Mouse (Mus musculus) layer of hippocampus, adult 8-10 months (tissue): ENCODE results near the gene Car5a. TPM values are rescaled to one million over a fixed set of nuclear protein-coding genes. Genes with fewer than 3 reads are reported as not detected.

Source experiments
- DNase-seq, 2 experiments: peaks; one replicate each; pipeline ENCODE4 v3.0.0; 2022; ENCODE audit warnings: low spot score in 2 of 2
- total RNA-seq, 4 experiments: library from RNA; stranded (reverse); gene quantifications; 2 replicates each; pipeline ENCODE4 v1.2.4; 2022

The Car5a gene
- total RNA-seq: under 1 TPM in 1 of 4 experiments, not detected in 3; 0.41 TPM

GRCm38 (mm10) chr8:121944831-121945230 lies at the start of gene Car5a:
TSS of gene Car5a (minus strand) at chr8:121944904.
- DNase-seq: no peak

DNA sequence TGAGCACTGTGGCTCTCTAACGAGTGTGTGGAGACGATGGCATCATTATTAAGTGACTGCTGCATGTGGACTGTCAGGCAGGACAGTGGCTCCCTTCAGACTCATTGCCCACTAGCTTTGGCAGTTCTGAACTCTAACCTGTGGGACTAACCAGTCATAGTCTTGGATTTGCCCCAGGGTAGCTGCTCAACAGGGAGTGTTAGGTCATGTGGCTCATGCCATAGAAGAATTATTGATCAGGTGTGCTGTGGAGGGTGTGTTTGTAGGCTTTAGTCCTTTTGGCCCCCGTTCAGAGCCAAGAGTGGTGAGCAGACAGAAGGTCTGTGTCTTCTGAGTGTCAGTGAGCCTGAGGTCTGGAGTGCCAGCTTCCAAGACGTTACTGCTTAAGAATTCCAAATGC lies 48.2 kb upstream of the Car5a start:
- no peak for DNase-seq

DNA sequence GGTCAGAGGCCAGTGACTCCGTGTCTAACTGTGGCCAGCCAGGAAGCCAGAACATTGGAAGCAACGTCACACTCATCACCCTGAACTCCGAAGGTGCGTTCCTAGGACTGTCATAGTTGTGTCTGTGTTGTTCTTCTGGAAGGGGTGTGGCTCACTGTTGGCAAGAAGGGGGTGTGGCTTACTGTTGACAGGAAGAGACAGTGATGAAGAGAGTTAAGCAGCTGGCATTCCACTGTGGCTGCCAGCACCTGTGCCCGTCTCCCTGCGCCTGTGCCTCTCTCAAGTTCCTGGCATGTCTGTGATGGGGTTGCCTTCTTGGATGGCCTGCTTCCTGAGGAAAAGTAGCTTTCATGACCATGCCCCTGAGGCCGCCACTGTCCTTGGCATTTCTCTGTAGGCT lies 46.9 kb upstream of the Car5a start:
- no peak for DNase-seq

- DNase-seq: no peak
Measured at GRCm38 (mm10) chr8:121990506-121991255, 46.0 kb upstream of the Car5a start.

DNA sequence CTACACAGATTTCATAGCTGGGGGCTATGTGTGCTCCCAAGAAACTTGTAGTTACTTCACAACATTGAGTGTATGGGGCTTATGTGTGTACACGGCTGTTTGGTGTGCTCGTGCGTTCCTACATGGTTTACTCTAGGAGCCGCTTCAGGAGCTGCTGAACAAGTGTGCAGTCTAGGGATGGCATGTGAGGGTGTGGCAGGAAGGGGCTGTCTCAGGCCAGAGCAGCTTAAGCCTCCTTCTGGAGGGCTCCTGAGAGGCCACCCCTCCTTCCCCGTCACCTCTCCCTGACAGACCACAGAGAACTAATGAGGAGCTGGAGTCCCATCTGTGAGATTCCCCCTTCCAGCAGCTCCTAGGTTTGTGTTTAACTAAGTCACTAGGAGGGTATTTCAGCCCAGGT lies 43.2 kb upstream of the Car5a start:
- DNase-seq: no peak

GRCm38 (mm10) chr8:121985673-121986072 lies 41.0 kb upstream of the Car5a start:
- DNase-seq: no peak

GRCm38 (mm10) chr8:121981520-121981895 lies 36.8 kb upstream of the Car5a start:
- peak in 1 of 2 experiments; percentile 29 for DNase-seq

DNA sequence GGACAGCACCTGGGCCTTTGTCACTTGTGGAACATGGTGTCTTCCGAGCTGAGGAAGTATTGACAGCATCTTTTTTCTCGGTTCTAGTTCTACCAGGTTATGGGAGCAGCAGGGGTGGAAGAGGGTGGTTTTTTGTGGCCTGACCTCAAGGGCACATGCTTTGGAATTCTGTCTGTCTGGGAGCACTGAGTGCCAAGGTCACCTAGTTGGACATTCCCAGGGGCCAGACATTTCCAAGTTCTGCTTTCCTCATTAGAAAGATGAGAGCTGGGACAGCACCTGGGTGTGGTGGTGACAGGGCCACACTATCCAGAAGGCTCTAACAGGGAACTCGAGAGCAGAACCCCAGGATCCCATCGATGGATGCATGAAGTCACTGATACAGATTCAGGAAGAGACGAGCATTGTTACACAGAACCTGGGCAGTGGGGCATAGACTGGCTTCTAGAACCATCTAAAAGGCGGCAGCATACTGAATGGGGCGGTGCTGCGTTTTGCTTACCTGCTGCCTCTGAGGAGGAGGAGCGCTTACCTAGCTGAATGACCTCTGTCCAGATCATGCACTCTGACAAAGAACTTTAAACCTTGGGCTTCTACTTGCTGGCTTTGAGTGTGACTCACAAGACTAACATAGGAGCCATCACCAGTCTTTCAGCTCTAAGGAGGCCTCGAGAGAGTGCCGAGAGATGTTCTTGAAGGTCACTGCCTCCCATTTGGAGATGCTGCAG lies 36.3 kb upstream of the Car5a start:
- no peak for DNase-seq

GRCm38 (mm10) chr8:121978670-121979069 lies 34.0 kb upstream of the Car5a start:
- no peak for DNase-seq

- DNase-seq: peak in 1 of 2 experiments; percentile 37
Measured at GRCm38 (mm10) chr8:121977819-121978590, 33.3 kb upstream of the Car5a start.

- DNase-seq: no peak
Measured at GRCm38 (mm10) chr8:121973906-121974305, 29.2 kb upstream of the Car5a start.

- DNase-seq: no peak
Measured at GRCm38 (mm10) chr8:121971488-121972058, 26.9 kb upstream of the Car5a start.

GRCm38 (mm10) chr8:121970225-121970624 lies 25.5 kb upstream of the Car5a start:
- no peak for DNase-seq

DNA sequence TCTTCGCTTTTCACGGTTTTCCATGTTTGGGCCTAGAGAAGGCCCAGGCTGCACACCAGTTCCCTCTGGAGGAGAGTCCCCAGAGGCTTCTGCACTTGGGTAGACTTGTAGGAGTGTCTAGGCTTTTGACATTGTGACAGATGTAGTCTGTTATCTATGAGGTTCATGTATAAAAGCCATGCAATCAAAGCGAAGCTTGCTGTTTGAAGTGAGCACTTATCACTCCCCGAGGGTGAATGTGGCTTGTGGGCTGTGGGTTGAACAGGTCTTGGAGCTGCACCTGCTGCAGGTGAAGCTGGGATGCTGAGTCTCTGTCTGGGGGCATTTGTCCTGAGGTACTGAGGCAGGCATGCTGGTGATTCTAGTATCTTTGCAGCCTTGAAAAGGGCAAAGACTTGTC lies 23.8 kb upstream of the Car5a start:
- DNase-seq: no peak

DNA sequence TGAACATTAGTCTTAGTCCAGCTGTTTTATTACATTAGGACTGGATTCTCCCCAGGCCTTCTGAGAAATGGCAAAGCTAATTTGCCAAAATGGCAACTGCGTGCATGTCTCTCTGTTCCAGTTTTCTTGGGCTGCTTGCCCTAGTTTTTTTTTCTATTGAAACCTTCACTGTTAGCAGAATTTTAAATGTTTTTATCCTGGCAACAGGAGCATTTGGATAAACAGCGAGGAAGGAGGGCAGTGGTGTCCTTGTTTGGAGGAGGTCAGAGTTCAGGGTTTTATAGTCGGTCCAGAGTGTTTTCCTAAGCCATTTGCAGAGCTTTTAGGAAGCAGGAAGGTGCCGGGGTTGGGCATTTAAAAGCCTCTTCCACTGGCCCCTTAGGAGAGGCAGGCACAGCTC lies 23.3 kb upstream of the Car5a start:
- DNase-seq: no peak

GRCm38 (mm10) chr8:121966714-121967448 lies 22.2 kb upstream of the Car5a start:
- DNase-seq: no peak

- DNase-seq: no peak
Measured at GRCm38 (mm10) chr8:121966110-121966509, 21.4 kb upstream of the Car5a start.

DNA sequence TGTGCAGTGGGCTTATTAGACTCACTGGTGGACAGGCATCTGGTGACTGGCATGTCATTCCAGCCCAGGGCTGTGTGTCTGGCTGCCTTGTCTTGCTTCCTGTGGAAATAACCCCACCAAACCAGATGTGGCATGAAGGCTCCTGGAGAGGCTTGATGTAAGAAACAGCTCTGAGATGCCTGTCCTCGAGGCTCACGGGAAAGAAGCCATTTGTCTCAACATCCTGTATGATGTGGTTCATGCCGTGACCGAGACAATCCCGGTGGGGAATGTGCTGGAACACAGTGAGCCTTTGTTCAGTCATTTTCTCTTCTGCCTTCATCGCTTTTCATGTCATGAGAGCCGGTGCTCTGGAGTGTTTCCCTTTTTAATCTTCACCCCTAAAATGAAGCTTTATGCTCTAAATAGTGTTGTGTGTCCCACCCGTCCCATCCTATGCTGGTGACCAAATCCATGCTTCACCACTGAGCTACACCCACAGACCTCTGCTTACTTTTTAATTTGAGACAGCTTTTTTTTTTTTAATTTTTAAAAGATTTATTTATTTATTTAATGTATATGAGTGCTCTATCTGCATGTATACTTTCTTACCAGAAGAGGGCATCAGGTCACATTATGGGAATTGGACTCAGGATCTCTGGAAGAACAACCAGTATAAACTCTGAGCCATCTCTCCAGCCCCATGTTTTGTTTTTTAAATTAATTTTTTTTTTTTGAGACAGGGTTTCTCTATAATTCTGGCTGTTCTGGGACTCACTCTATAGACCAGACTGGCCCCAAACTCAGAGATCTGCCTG lies 20.2 kb upstream of the Car5a start:
- no peak for DNase-seq

- no peak for DNase-seq
Measured at GRCm38 (mm10) chr8:121962892-121963291, 18.2 kb upstream of the Car5a start.

- DNase-seq: no peak
Measured at GRCm38 (mm10) chr8:121958395-121958794, 13.7 kb upstream of the Car5a start.
